Mouse (Mus musculus) forebrain, embryonic 11.5 days (tissue): ENCODE data around the gene 1700017B05Rik. TPM values are rescaled to one million over a fixed set of nuclear protein-coding genes. Genes with fewer than 3 reads are reported as not detected.

ENCODE experiments used
- ATAC-seq: fragments of 200-750 bp; cut with Nextera tagmentation; replicated peaks from 2 replicates; pipeline ENCODE4 v1.8.0; 2017; ENCODE audit warnings: moderate TSS enrichment; ENCODE audit not compliant: low FRiP score
- DNase-seq: peaks from one replicate; pipeline ENCODE4 v3.0.0-alpha.2; 2017; ENCODE audit warnings: low spot score
- H3K27ac ChIP-seq: fragments of 300-500 bp; sonication (generic); 2 replicates; pipeline ENCODE4 v1.5.1; 2014; ENCODE audit warnings: low read depth, low read length
- H3K27me3 ChIP-seq: fragments of 300-500 bp; sonication (generic); 2 replicates; pipeline ENCODE4 v1.6.1; 2014; ENCODE audit warnings: mild to moderate bottlenecking, low read length, mixed read lengths; ENCODE audit not compliant: control insufficient read depth, insufficient read depth
- H3K36me3 ChIP-seq: fragments of 300-500 bp; sonication (generic); 2 replicates; pipeline ENCODE4 v1.6.1; 2014; ENCODE audit warnings: mild to moderate bottlenecking, low read length, moderate library complexity, mixed read lengths; ENCODE audit not compliant: control insufficient read depth, insufficient read depth
- H3K4me1 ChIP-seq: fragments of 300-500 bp; sonication (generic); replicated peaks from 2 replicates; pipeline ENCODE4 v1.6.1; 2014; ENCODE audit warnings: low read length, mixed read lengths; ENCODE audit not compliant: control insufficient read depth, insufficient read depth
- H3K4me2 ChIP-seq: fragments of 300-500 bp; sonication (generic); 2 replicates; pipeline ENCODE4 v1.6.1; 2014; ENCODE audit warnings: low read depth, mild to moderate bottlenecking, low read length, moderate library complexity, mixed read lengths; ENCODE audit not compliant: severe bottlenecking
- H3K4me3 ChIP-seq: fragments of 300-500 bp; sonication (generic); 2 replicates; pipeline ENCODE4 v1.5.1; 2014; ENCODE audit warnings: low read depth, low read length
- H3K9ac ChIP-seq: fragments of 300-500 bp; sonication (generic); 2 replicates; pipeline ENCODE4 v1.6.1; 2014; ENCODE audit warnings: low read length
- H3K9me3 ChIP-seq: fragments of 300-500 bp; sonication (generic); 2 replicates; pipeline ENCODE4 v1.6.1; 2016; ENCODE audit warnings: low read length, mixed read lengths; ENCODE audit not compliant: control insufficient read depth
- WGBS: fragments of 180-500 bp; shearing (Covaris S2); extraction: QIAGEN DNeasy Blood & Tissue Kit; methylation state at CpG from one replicate; pipeline ENCODE4 v1.1.7; 2014; 5-methylcytosine and 5-hydroxymethylcytosine counted together
- polyA plus RNA-seq: library from polyadenylated mRNA; unstranded; fragments of >200 nt; fragmentation: Nextera tagmentation; extraction: Ambion mirVana; gene quantifications from 2 replicates; pipeline ENCODE4 v1.2.1, GENCODE M21; 2014

1700017B05Rik gene
- polyA plus RNA-seq, 1 experiment from 2014 or later, result 12.5 TPM

GRCm38 (mm10) chr9:57248030-57248942 is 14.1 kb downstream of the 1700017B05Rik start:
- 74% methylated on average over 7 of the region's 7 CpGs for whole genome bisulfite sequencing
- no peaks in the 10 kb centered on the region for H3K27me3 ChIP-seq
- H3K36me3 ChIP-seq, result no peaks in the 10 kb centered on the region; the same call in 1 of the 2 replicates
- no peak for DNase-seq
- no peak overlapping the region for H3K4me3 ChIP-seq
- no peak overlapping the region for H3K4me2 ChIP-seq
- 0 out of 2 replicates have a peak, but pooled peaks cover 2% of the 10 kb centered on the region for H3K4me1 ChIP-seq
- no peak for ATAC-seq
- H3K9me3 ChIP-seq, result no peaks in the 10 kb centered on the region
- no peak overlapping the region for H3K9ac ChIP-seq
- no peak overlapping the region for H3K27ac ChIP-seq

GRCm38 (mm10) chr9:57247201-57247671 is 15.2 kb downstream of the 1700017B05Rik start:
- 73% methylated on average over 8 of the region's 8 CpGs for WGBS
- ATAC-seq, result no peak
- no peaks in the 10 kb centered on the region for H3K27me3 ChIP-seq

GRCm38 (mm10) chr9:57246482-57246881 is 15.9 kb downstream of the 1700017B05Rik start:
- H3K9me3 ChIP-seq, result no peaks in the 10 kb centered on the region
- DNase-seq, result no peak
- WGBS, result 94% methylated on average over 5 of the region's 5 CpGs
- H3K9ac ChIP-seq, result no peak overlapping the region
- no peak overlapping the region for H3K27ac ChIP-seq
- no peak for ATAC-seq
- no peaks in the 10 kb centered on the region for H3K27me3 ChIP-seq
- H3K36me3 ChIP-seq, result no peaks in the 10 kb centered on the region
- no peak overlapping the region for H3K4me2 ChIP-seq
- no peak overlapping the region for H3K4me3 ChIP-seq
- 0 out of 2 replicates have a peak, but pooled peaks cover 2% of the 10 kb centered on the region for H3K4me1 ChIP-seq

More at GRCm38 (mm10) chr9:57247201-57247671, 15.2 kb downstream of the 1700017B05Rik start:
- DNase-seq, result no peak
- Histone ChIP-seq H3K9ac (no peak overlapping the region), H3K4me3 (no peak overlapping the region), H3K4me1 (0 out of 2 replicates have a peak, but pooled peaks cover 2% of the 10 kb centered on the region), H3K36me3 (no peaks in the 10 kb centered on the region), H3K27ac (no peak overlapping the region), H3K4me2 (no peak overlapping the region), H3K9me3 (no peaks in the 10 kb centered on the region)

- Histone ChIP-seq H3K9ac (no peak overlapping the region), H3K4me2 (no peak overlapping the region), H3K4me1 (0 out of 2 replicates have a peak, but pooled peaks cover 2% of the 10 kb centered on the region), H3K27me3 (no peaks in the 10 kb centered on the region), H3K36me3 (no peaks in the 10 kb centered on the region), H3K27ac (no peak overlapping the region), H3K9me3 (no peaks in the 10 kb centered on the region), H3K4me3 (no peak overlapping the region)
- ATAC-seq, result no peak
- DNase-seq, result no peak
- 35% methylated on average over 7 of the region's 7 CpGs for WGBS
These were observed 18.2 kb downstream of the 1700017B05Rik start for GRCm38 (mm10) chr9:57244106-57244685.

- Histone ChIP-seq H3K4me3 (no peak overlapping the region), H3K9me3 (no peaks in the 10 kb centered on the region), H3K4me2 (no peak overlapping the region), H3K4me1 (0 out of 2 replicates have a peak, but pooled peaks cover 2% of the 10 kb centered on the region), H3K9ac (no peak overlapping the region), H3K27ac (no peak overlapping the region), H3K36me3 (no peaks in the 10 kb centered on the region), H3K27me3 (no peaks in the 10 kb centered on the region)
- DNase-seq, result no peak
- WGBS, result 50% methylated on average over 5 of the region's 5 CpGs
- no peak for ATAC-seq
These were observed 19.5 kb downstream of the 1700017B05Rik start for GRCm38 (mm10) chr9:57242916-57243315.

GRCm38 (mm10) chr9:57241111-57241510 is 21.3 kb downstream of the 1700017B05Rik start:
- no peak overlapping the region for H3K4me2 ChIP-seq

GRCm38 (mm10) chr9:57238220-57238619 is 24.2 kb downstream of the 1700017B05Rik start:
- 96% methylated on average over 2 of the region's 2 CpGs for WGBS
- Histone ChIP-seq H3K4me1 (no peaks in the 10 kb centered on the region), H3K36me3 (no peaks in the 10 kb centered on the region), H3K27ac (no peak overlapping the region), H3K27me3 (no peaks in the 10 kb centered on the region), H3K9ac (no peak overlapping the region), H3K9me3 (no peaks in the 10 kb centered on the region), H3K4me2 (no peak overlapping the region), H3K4me3 (no peak overlapping the region)
- DNase-seq (no peak), ATAC-seq (no peak)

More at GRCm38 (mm10) chr9:57241111-57241510, 21.3 kb downstream of the 1700017B05Rik start:
- WGBS, result 90% methylated on average over 5 of the region's 5 CpGs
- Histone ChIP-seq H3K9me3 (no peaks in the 10 kb centered on the region), H3K9ac (no peak overlapping the region), H3K27me3 (no peaks in the 10 kb centered on the region), H3K27ac (no peak overlapping the region), H3K4me1 (0 out of 2 replicates have a peak, but pooled peaks cover 2% of the 10 kb centered on the region), H3K4me3 (no peak overlapping the region), H3K36me3 (no peaks in the 10 kb centered on the region)
- DNase-seq (no peak), ATAC-seq (no peak)

GRCm38 (mm10) chr9:57237705-57238104 is 24.7 kb downstream of the 1700017B05Rik start:
- Histone ChIP-seq H3K4me1 (no peaks in the 10 kb centered on the region), H3K9me3 (no peaks in the 10 kb centered on the region), H3K36me3 (no peaks in the 10 kb centered on the region), H3K27me3 (no peaks in the 10 kb centered on the region), H3K4me2 (no peak overlapping the region), H3K4me3 (no peak overlapping the region), H3K9ac (no peak overlapping the region), H3K27ac (no peak overlapping the region)
- ATAC-seq, result no peak
- 79% methylated on average over 5 of the region's 5 CpGs for WGBS
- DNase-seq, result no peak
